Mouse (Mus musculus): ENCODE measurements around the gene Usp31. TPM values are rescaled to one million over a fixed set of nuclear protein-coding genes. Genes with fewer than 3 reads are reported as not detected.
A peak's percentile ranks its signal among the peaks of the same experiment; 100 is the strongest.

The Usp31 gene
- polyA plus RNA-seq, 1 experiment from 2014 or later, result 2.5 TPM

GRCm38 (mm10) chr7:121706411-121707072 is 511 bp downstream of the Usp31 start:
- H3K9ac ChIP-seq (ENCODE audit: low read length), result peak overlapping the region; percentile 80
- no peaks in the 10 kb centered on the region for H3K27me3 ChIP-seq (ENCODE audit: control insufficient read depth, insufficient read depth, low read length)
- peak overlapping the region; percentile 100 for H3K4me2 ChIP-seq (ENCODE audit: low read depth, severe bottlenecking)
- ATAC-seq (ENCODE audit: insufficient number of reproducible peaks, low FRiP score, low TSS enrichment, low read depth) (no peak), DNase-seq (ENCODE audit: low spot score) (peak; percentile 54)
- no peaks in the 10 kb centered on the region for H3K36me3 ChIP-seq (ENCODE audit: control insufficient read depth, insufficient read depth, low read length)
- H3K4me1 ChIP-seq (ENCODE audit: control insufficient read depth, insufficient read depth, low read length), result 0 out of 2 replicates have a peak, but pooled peaks cover 8% of the 10 kb centered on the region
- under 1% methylated on average over 73 of the region's 77 CpGs for WGBS
- H3K9me3 ChIP-seq (ENCODE audit: control insufficient read depth, low read length), result no peaks in the 10 kb centered on the region
- no peak overlapping the region; the same call in 1 of the 2 replicates for H3K27ac ChIP-seq (replicated peaks; ENCODE audit: low read depth, low read length)
- peak overlapping the region; percentile 70 for H3K4me3 ChIP-seq (ENCODE audit: low read depth, low read length)

GRCm38 (mm10) chr7:121705051-121705450 is 2.0 kb downstream of the Usp31 start:
- DNase-seq (ENCODE audit: low spot score) (no peak), ATAC-seq (ENCODE audit: insufficient number of reproducible peaks, low FRiP score, low TSS enrichment, low read depth) (no peak)
- Histone ChIP-seq H3K4me1 (ENCODE audit: control insufficient read depth, insufficient read depth, low read length) (0 out of 2 replicates have a peak, but pooled peaks cover 8% of the 10 kb centered on the region), H3K27ac (replicated peaks; ENCODE audit: low read depth, low read length) (no peak overlapping the region), H3K4me2 (ENCODE audit: low read depth, severe bottlenecking) (no peak overlapping the region), H3K9ac (ENCODE audit: low read length) (no peak overlapping the region), H3K4me3 (ENCODE audit: low read depth, low read length) (no peak overlapping the region), H3K36me3 (ENCODE audit: control insufficient read depth, insufficient read depth, low read length) (no peaks in the 10 kb centered on the region), H3K27me3 (ENCODE audit: control insufficient read depth, insufficient read depth, low read length) (no peaks in the 10 kb centered on the region), H3K9me3 (ENCODE audit: control insufficient read depth, low read length) (no peaks in the 10 kb centered on the region)
- 88% methylated on average over 2 of the region's 2 CpGs for WGBS

DNA sequence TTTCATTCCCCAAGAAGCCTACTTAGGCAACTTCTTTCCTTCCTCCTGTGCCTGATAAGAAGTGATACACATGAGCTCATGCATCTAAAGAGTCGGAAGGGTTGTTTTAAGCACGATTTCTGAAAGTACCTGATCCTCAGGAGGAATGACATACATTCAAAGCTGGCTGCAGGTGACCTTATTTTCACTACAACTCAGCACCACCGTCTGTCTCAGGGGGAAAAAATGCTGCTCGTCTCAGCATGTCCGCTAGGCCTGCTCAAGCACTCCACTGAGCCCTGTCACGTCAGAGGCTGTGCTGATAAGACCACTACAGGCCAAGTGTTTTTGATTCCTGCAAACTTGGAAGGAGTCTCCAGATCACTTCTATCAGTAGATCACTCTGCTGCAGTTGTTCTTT is 5.1 kb downstream of the Usp31 start:
- no peak overlapping the region for H3K27ac ChIP-seq (replicated peaks; ENCODE audit: low read depth, low read length)
- no peak overlapping the region for H3K4me3 ChIP-seq (ENCODE audit: low read depth, low read length)
- WGBS, result 68% methylated on average over 6 of the region's 6 CpGs
- ATAC-seq (ENCODE audit: insufficient number of reproducible peaks, low FRiP score, low TSS enrichment, low read depth) (no peak), DNase-seq (ENCODE audit: low spot score) (no peak)
- H3K4me2 ChIP-seq (ENCODE audit: low read depth, severe bottlenecking), result no peak overlapping the region
- H3K9me3 ChIP-seq (ENCODE audit: control insufficient read depth, low read length), result no peaks in the 10 kb centered on the region
- H3K4me1 ChIP-seq (ENCODE audit: control insufficient read depth, insufficient read depth, low read length), result 0 out of 2 replicates have a peak, but pooled peaks cover 8% of the 10 kb centered on the region
- no peaks in the 10 kb centered on the region for H3K27me3 ChIP-seq (ENCODE audit: control insufficient read depth, insufficient read depth, low read length)
- H3K36me3 ChIP-seq (ENCODE audit: control insufficient read depth, insufficient read depth, low read length), result no peaks in the 10 kb centered on the region
- H3K9ac ChIP-seq (ENCODE audit: low read length), result no peak overlapping the region

- H3K27me3 ChIP-seq (ENCODE audit: control insufficient read depth, insufficient read depth, low read length), result no peaks in the 10 kb centered on the region
- no peak overlapping the region for H3K27ac ChIP-seq (replicated peaks; ENCODE audit: low read depth, low read length)
- no peak for ATAC-seq (ENCODE audit: insufficient number of reproducible peaks, low FRiP score, low TSS enrichment, low read depth)
- H3K4me1 ChIP-seq (ENCODE audit: control insufficient read depth, insufficient read depth, low read length), result 0 out of 2 replicates have a peak, but pooled peaks cover 4% of the 10 kb centered on the region
- H3K9me3 ChIP-seq (ENCODE audit: control insufficient read depth, low read length), result no peaks in the 10 kb centered on the region
- no peak overlapping the region for H3K4me3 ChIP-seq (ENCODE audit: low read depth, low read length)
- no peak overlapping the region for H3K4me2 ChIP-seq (ENCODE audit: low read depth, severe bottlenecking)
- no peak overlapping the region for H3K9ac ChIP-seq (ENCODE audit: low read length)
- 87% methylated on average over 3 of the region's 3 CpGs for WGBS
- H3K36me3 ChIP-seq (ENCODE audit: control insufficient read depth, insufficient read depth, low read length), result no peaks in the 10 kb centered on the region
- no peak for DNase-seq (ENCODE audit: low spot score)
Observed at GRCm38 (mm10) chr7:121700480-121700879, 6.6 kb downstream of the Usp31 start.

GRCm38 (mm10) chr7:121699218-121699617 is 7.8 kb downstream of the Usp31 start:
- Histone ChIP-seq H3K4me2 (ENCODE audit: low read depth, severe bottlenecking) (no peak overlapping the region), H3K27me3 (ENCODE audit: control insufficient read depth, insufficient read depth, low read length) (no peaks in the 10 kb centered on the region), H3K36me3 (ENCODE audit: control insufficient read depth, insufficient read depth, low read length) (no peaks in the 10 kb centered on the region), H3K9ac (ENCODE audit: low read length) (no peak overlapping the region), H3K4me1 (ENCODE audit: control insufficient read depth, insufficient read depth, low read length) (no peaks in the 10 kb centered on the region), H3K4me3 (ENCODE audit: low read depth, low read length) (no peak overlapping the region), H3K27ac (replicated peaks; ENCODE audit: low read depth, low read length) (no peak overlapping the region), H3K9me3 (ENCODE audit: control insufficient read depth, low read length) (no peaks in the 10 kb centered on the region)
- no peak for ATAC-seq (ENCODE audit: insufficient number of reproducible peaks, low FRiP score, low TSS enrichment, low read depth)
- no peak for DNase-seq (ENCODE audit: low spot score)

DNA sequence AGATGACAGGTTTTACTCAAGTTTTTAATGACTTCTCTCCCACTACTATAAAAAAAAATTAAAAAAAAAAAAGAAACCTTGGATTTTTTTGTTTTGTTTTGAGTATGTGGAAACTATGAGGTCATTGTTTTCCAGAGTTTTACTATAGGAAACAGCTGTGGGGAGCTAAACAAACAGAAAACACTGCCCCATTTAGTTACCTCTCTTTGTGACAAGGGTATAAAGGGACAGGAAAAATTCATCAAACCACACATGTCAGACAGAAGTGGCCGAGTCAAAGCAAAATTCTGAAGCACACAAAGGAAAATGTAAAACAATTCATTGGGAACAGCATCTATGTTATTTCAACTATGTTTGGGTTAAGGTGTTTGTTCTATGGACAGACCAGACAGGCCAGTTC is 9.5 kb downstream of the Usp31 start:
- Histone ChIP-seq H3K9me3 (ENCODE audit: control insufficient read depth, low read length) (no peaks in the 10 kb centered on the region), H3K4me1 (ENCODE audit: control insufficient read depth, insufficient read depth, low read length) (no peaks in the 10 kb centered on the region), H3K4me3 (ENCODE audit: low read depth, low read length) (no peak overlapping the region), H3K9ac (ENCODE audit: low read length) (no peak overlapping the region), H3K27me3 (ENCODE audit: control insufficient read depth, insufficient read depth, low read length) (no peaks in the 10 kb centered on the region), H3K27ac (replicated peaks; ENCODE audit: low read depth, low read length) (no peak overlapping the region), H3K36me3 (ENCODE audit: control insufficient read depth, insufficient read depth, low read length) (no peaks in the 10 kb centered on the region), H3K4me2 (ENCODE audit: low read depth, severe bottlenecking) (no peak overlapping the region)
- DNase-seq (ENCODE audit: low spot score), result no peak
- 59% methylated on average over 1 of the region's 1 CpGs for WGBS
- ATAC-seq (ENCODE audit: insufficient number of reproducible peaks, low FRiP score, low TSS enrichment, low read depth), result no peak

GRCm38 (mm10) chr7:121697170-121697569 is 9.9 kb downstream of the Usp31 start:
- Histone ChIP-seq H3K4me2 (ENCODE audit: low read depth, severe bottlenecking) (no peak overlapping the region), H3K36me3 (ENCODE audit: control insufficient read depth, insufficient read depth, low read length) (no peaks in the 10 kb centered on the region), H3K9ac (ENCODE audit: low read length) (no peak overlapping the region), H3K27ac (replicated peaks; ENCODE audit: low read depth, low read length) (no peak overlapping the region), H3K4me1 (ENCODE audit: control insufficient read depth, insufficient read depth, low read length) (no peaks in the 10 kb centered on the region), H3K4me3 (ENCODE audit: low read depth, low read length) (no peak overlapping the region), H3K27me3 (ENCODE audit: control insufficient read depth, insufficient read depth, low read length) (no peaks in the 10 kb centered on the region), H3K9me3 (ENCODE audit: control insufficient read depth, low read length) (no peaks in the 10 kb centered on the region)
- no peak for DNase-seq (ENCODE audit: low spot score)
- ATAC-seq (ENCODE audit: insufficient number of reproducible peaks, low FRiP score, low TSS enrichment, low read depth), result no peak

- no peak overlapping the region for H3K27ac ChIP-seq (replicated peaks; ENCODE audit: low read depth, low read length)
- H3K27me3 ChIP-seq (ENCODE audit: control insufficient read depth, insufficient read depth, low read length), result no peaks in the 10 kb centered on the region
- H3K4me1 ChIP-seq (ENCODE audit: control insufficient read depth, insufficient read depth, low read length), result no peaks in the 10 kb centered on the region
- ATAC-seq (ENCODE audit: insufficient number of reproducible peaks, low FRiP score, low TSS enrichment, low read depth) (no peak), DNase-seq (ENCODE audit: low spot score) (no peak)
- H3K4me3 ChIP-seq (ENCODE audit: low read depth, low read length), result no peak overlapping the region
- 46% methylated on average over 2 of the region's 2 CpGs for WGBS
- H3K9me3 ChIP-seq (ENCODE audit: control insufficient read depth, low read length), result no peaks in the 10 kb centered on the region
- no peaks in the 10 kb centered on the region for H3K36me3 ChIP-seq (ENCODE audit: control insufficient read depth, insufficient read depth, low read length)
- no peak overlapping the region for H3K4me2 ChIP-seq (ENCODE audit: low read depth, severe bottlenecking)
- H3K9ac ChIP-seq (ENCODE audit: low read length), result no peak overlapping the region
Observed at GRCm38 (mm10) chr7:121691803-121692202, 15.2 kb downstream of the Usp31 start.

DNA sequence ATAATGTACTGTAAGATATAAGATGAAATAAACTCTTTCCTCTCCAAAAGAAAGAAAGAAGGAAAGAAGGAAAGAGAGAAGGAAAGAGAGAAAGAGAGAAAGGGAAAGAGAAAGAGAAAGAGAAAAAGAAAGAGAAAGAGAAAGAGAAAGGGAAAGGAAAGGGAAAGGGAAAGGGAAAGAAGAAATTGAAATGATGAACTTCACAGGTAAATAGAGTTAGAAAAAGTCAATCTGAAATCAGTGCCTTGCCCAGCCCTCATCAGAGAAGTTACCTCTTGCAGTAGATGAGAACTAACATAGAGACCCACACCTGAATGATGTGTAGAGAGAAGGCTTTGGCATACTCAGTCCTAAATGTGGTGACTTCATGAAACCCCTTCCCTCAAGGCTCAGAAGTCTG is 17.7 kb downstream of the Usp31 start:
- no peaks in the 10 kb centered on the region for H3K36me3 ChIP-seq (ENCODE audit: control insufficient read depth, insufficient read depth, low read length)
- no peaks in the 10 kb centered on the region for H3K27me3 ChIP-seq (ENCODE audit: control insufficient read depth, insufficient read depth, low read length)
- H3K4me2 ChIP-seq (ENCODE audit: low read depth, severe bottlenecking), result no peak overlapping the region
- H3K9ac ChIP-seq (ENCODE audit: low read length), result no peak overlapping the region
- no peak overlapping the region for H3K27ac ChIP-seq (replicated peaks; ENCODE audit: low read depth, low read length)
- DNase-seq (ENCODE audit: low spot score), result no peak
- no peak overlapping the region for H3K4me3 ChIP-seq (ENCODE audit: low read depth, low read length)
- ATAC-seq (ENCODE audit: insufficient number of reproducible peaks, low FRiP score, low TSS enrichment, low read depth), result no peak
- no peaks in the 10 kb centered on the region for H3K9me3 ChIP-seq (ENCODE audit: control insufficient read depth, low read length)
- H3K4me1 ChIP-seq (ENCODE audit: control insufficient read depth, insufficient read depth, low read length), result no peaks in the 10 kb centered on the region

Measured in limb, embryonic 11.5 days (tissue).